Mouse (Mus musculus) hindbrain, postnatal 0 days (tissue): Measurements from ENCODE around the gene Tbc1d30. TPM values are rescaled to one million over a fixed set of nuclear protein-coding genes. Genes with fewer than 3 reads are reported as not detected.

Experiments used
- ATAC-seq: fragments of 200-750 bp; cut with Nextera tagmentation; 2 replicates; pipeline ENCODE4 v1.8.0; 2017; ENCODE audit warnings: mild to moderate bottlenecking, moderate TSS enrichment, moderate library complexity
- DNase-seq: peaks from one replicate; pipeline ENCODE4 v3.0.0-alpha.2; 2015; ENCODE audit warnings: low spot score
- H3K27ac ChIP-seq: fragments of 300-500 bp; sonication (generic); 2 replicates; pipeline ENCODE4 v1.5.1; 2014; ENCODE audit warnings: mild to moderate bottlenecking
- H3K27me3 ChIP-seq: fragments of 300-500 bp; sonication (generic); 2 replicates; pipeline ENCODE4 v1.6.1; 2014; ENCODE audit warnings: low read length, mixed read lengths; ENCODE audit not compliant: insufficient read depth
- H3K36me3 ChIP-seq: fragments of 300-500 bp; sonication (generic); 2 replicates; pipeline ENCODE4 v1.6.1; 2014; ENCODE audit warnings: low read length, mixed read lengths; ENCODE audit not compliant: insufficient read depth
- H3K4me1 ChIP-seq: fragments of 300-500 bp; sonication (generic); 2 replicates; pipeline ENCODE4 v1.6.1; 2014; ENCODE audit warnings: antibody characterized with exemption, low read length, mixed read lengths; ENCODE audit not compliant: insufficient read depth
- H3K4me2 ChIP-seq: fragments of 300-500 bp; sonication (generic); 2 replicates; pipeline ENCODE4 v1.6.1; 2014; ENCODE audit warnings: low read depth, mild to moderate bottlenecking, low read length, moderate library complexity, mixed read lengths
- H3K4me3 ChIP-seq: fragments of 300-500 bp; sonication (generic); 2 replicates; pipeline ENCODE4 v1.5.1; 2014; ENCODE audit warnings: low read length
- H3K9ac ChIP-seq: fragments of 300-500 bp; sonication (generic); replicated peaks from 2 replicates; pipeline ENCODE4 v1.6.1; 2014; ENCODE audit warnings: mild to moderate bottlenecking, low read length, moderate library complexity, mixed read lengths
- H3K9me3 ChIP-seq: fragments of 300-500 bp; sonication (generic); 2 replicates; pipeline ENCODE4 v1.6.1; 2016; ENCODE audit warnings: low read length, mixed read lengths
- CTCF ChIP-seq: IDR thresholded peaks from 2 replicates; pipeline ENCODE4 v1.5.1; 2016; ENCODE audit warnings: antibody characterized with exemption, control low read depth, low read depth
- WGBS: fragments of 180-500 bp; shearing (Covaris S2); extraction: QIAGEN DNeasy Blood & Tissue Kit; methylation state at CpG from one replicate; pipeline ENCODE4 v1.1.7; 2014; 5-methylcytosine and 5-hydroxymethylcytosine counted together
- polyA plus RNA-seq: library from polyadenylated mRNA; unstranded; fragments of >200 nt; fragmentation: Nextera tagmentation; extraction: Ambion mirVana; gene quantifications from 2 replicates; pipeline ENCODE4 v1.2.1, GENCODE M21; 2015
- total RNA-seq: library from RNA; depleted of rRNA; stranded (reverse); fragments of >200 nt; gene quantifications from 2 replicates; pipeline ENCODE4 v1.2.3, GENCODE M21; 2014; rRNA removed

The Tbc1d30 gene
- total and polyA plus RNA-seq, 2 experiments from 2014 or later: 10.4 to 47.5 TPM

DNA sequence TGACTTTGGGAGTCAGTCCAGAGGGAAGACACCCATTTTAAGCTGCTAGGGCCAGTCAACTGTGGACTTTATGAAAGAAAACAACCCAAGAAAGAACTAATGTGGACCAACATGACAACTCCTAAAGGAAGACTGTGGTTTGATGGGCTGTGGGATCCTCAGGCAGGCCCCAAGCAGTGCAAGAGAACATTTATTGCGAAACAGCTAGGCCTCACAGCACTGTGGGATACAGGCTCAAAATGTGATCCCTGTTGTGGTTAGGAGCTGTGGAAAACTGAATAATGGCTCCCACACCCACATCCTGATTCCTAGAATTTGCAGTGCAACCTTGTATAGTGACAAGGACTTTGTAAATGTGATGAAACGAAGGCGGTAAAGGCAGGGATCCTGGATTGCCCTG lies 134.3 kb downstream of the Tbc1d30 start:
- H3K27ac ChIP-seq: no peak overlapping the region
- H3K27me3 ChIP-seq: no peaks in the 10 kb centered on the region
- no peaks in the 10 kb centered on the region for H3K4me1 ChIP-seq
- H3K4me3 ChIP-seq: no peak overlapping the region
- TF ChIP-seq CTCF: no peak
- ATAC-seq: no peak
- no peak overlapping the region for H3K9ac ChIP-seq
- WGBS: 86% methylated on average over 3 of the region's 3 CpGs
- no peaks in the 10 kb centered on the region for H3K9me3 ChIP-seq
- H3K4me2 ChIP-seq: no peak overlapping the region
- DNase-seq: no peak
- H3K36me3 ChIP-seq: no peaks in the 10 kb centered on the region

Other genes with a start within 250 kb of the Tbc1d30 start
- gene Gns, start 13.8 kb upstream of the Tbc1d30 start, total RNA-seq: 87.5 and 93.8 TPM in 2 replicates
- gene Gns, start 13.8 kb upstream of the Tbc1d30 start, polyA plus RNA-seq: 38.2 and 39.5 TPM in 2 replicates
- 7.4 and 11.1 TPM in 2 replicates for gene Rassf3, start 125.1 kb upstream of the Tbc1d30 start, total RNA-seq
- 5.7 and 6.0 TPM in 2 replicates for gene Rassf3, start 125.1 kb upstream of the Tbc1d30 start, polyA plus RNA-seq
- gene Tbk1, start 235.5 kb upstream of the Tbc1d30 start, total RNA-seq: 8.1 and 16.7 TPM in 2 replicates
- gene Tbk1, start 235.5 kb upstream of the Tbc1d30 start, polyA plus RNA-seq: 21.7 and 26.0 TPM in 2 replicates